Mouse (Mus musculus) cortical plate, adult 2 months (tissue): ENCODE results near the gene Keap1. TPM values are rescaled to one million over a fixed set of nuclear protein-coding genes. Genes with fewer than 3 reads are reported as not detected.

ENCODE experiments used
- H3K27ac ChIP-seq: fragments of 200-500 bp; 2 replicates; pipeline ENCODE4 v1.5.1; 2012; ENCODE audit warnings: low read length, control low read depth, inconsistent platforms; ENCODE audit not compliant: insufficient read depth
- H3K4me1 ChIP-seq: fragments of 200-500 bp; 2 replicates; pipeline ENCODE4 v1.6.1; 2011; ENCODE audit warnings: low read length; ENCODE audit not compliant: control insufficient read depth, insufficient read depth
- H3K4me3 ChIP-seq: fragments of 200-500 bp; 2 replicates; pipeline ENCODE4 v1.5.1; 2011; ENCODE audit warnings: mild to moderate bottlenecking, low read length, control low read depth; ENCODE audit not compliant: insufficient read depth
- CTCF ChIP-seq: fragments of 200-500 bp; IDR thresholded peaks from 2 replicates; pipeline ENCODE4 v1.5.1; 2011; ENCODE audit warnings: mild to moderate bottlenecking, control low read depth, low read length; ENCODE audit not compliant: insufficient read depth; ENCODE audit errors: extremely low read depth
- POLR2A ChIP-seq: fragments of 200-500 bp; IDR thresholded peaks from 2 replicates; pipeline ENCODE4 v1.6.1; 2011; ENCODE audit warnings: mild to moderate bottlenecking, low read length, control low read depth; ENCODE audit not compliant: insufficient read depth; ENCODE audit errors: extremely low read depth
- polyA plus RNA-seq: library from polyadenylated mRNA; depleted of rRNA; stranded (reverse); fragments of >200 nt; gene quantifications from 2 replicates; pipeline ENCODE4 v1.2.3, GENCODE M21; 2012

Keap1 gene
- polyA plus RNA-seq, 1 experiment = 62.3 TPM

- Histone ChIP-seq H3K4me3 (no peak overlapping the region), H3K27ac (no peak overlapping the region), H3K4me1 (peaks cover 5% of the 10 kb centered on the region)
- TF ChIP-seq CTCF (no peak), POLR2A (no peak)
Observed at GRCm38 (mm10) chr9:21219820-21220219, 19.3 kb downstream of the Keap1 start.

GRCm38 (mm10) chr9:21216050-21216841, 22.9 kb downstream of the Keap1 start:
- Histone ChIP-seq H3K4me3 (no peak overlapping the region), H3K27ac (no peak overlapping the region), H3K4me1 (peaks cover 5% of the 10 kb centered on the region)
- no peak for TF ChIP-seq POLR2A
- TF ChIP-seq CTCF = no peak

- TF ChIP-seq CTCF (peak; percentile 51), POLR2A (no peak)
- Histone ChIP-seq H3K4me1 (peaks cover 2% of the 10 kb centered on the region), H3K4me3 (no peak overlapping the region), H3K27ac (no peak overlapping the region)
Observed at GRCm38 (mm10) chr9:21213617-21214190, 25.5 kb downstream of the Keap1 start.

GRCm38 (mm10) chr9:21211624-21212023, 27.5 kb downstream of the Keap1 start:
- H3K4me1 ChIP-seq = peaks cover 2% of the 10 kb centered on the region
- no peak overlapping the region for H3K27ac ChIP-seq
- no peak for TF ChIP-seq CTCF
- TF ChIP-seq POLR2A = no peak
- no peak overlapping the region for H3K4me3 ChIP-seq

- no peak for TF ChIP-seq CTCF
- no peak for TF ChIP-seq POLR2A
- no peak overlapping the region for H3K4me3 ChIP-seq
- no peaks in the 10 kb centered on the region for H3K4me1 ChIP-seq
- no peak overlapping the region for H3K27ac ChIP-seq
Observed at GRCm38 (mm10) chr9:21210821-21211220, 28.3 kb downstream of the Keap1 start.

GRCm38 (mm10) chr9:21208626-21209025, 30.5 kb downstream of the Keap1 start:
- no peaks in the 10 kb centered on the region for H3K4me1 ChIP-seq
- TF ChIP-seq CTCF = no peak
- TF ChIP-seq POLR2A = no peak
- no peak overlapping the region for H3K4me3 ChIP-seq
- H3K27ac ChIP-seq = no peak overlapping the region

- no peak for TF ChIP-seq CTCF
- no peak for TF ChIP-seq POLR2A
- Histone ChIP-seq H3K27ac (no peak overlapping the region), H3K4me3 (no peak overlapping the region), H3K4me1 (no peaks in the 10 kb centered on the region)
Observed at GRCm38 (mm10) chr9:21206848-21207247, 32.3 kb downstream of the Keap1 start.

- no peaks in the 10 kb centered on the region for H3K4me1 ChIP-seq
- TF ChIP-seq CTCF (no peak), POLR2A (no peak)
- no peak overlapping the region for H3K27ac ChIP-seq
- peak overlapping the region; percentile 12; the same call in 1 of the 2 replicates for H3K4me3 ChIP-seq
Observed at GRCm38 (mm10) chr9:21204528-21205272, 34.5 kb downstream of the Keap1 start.

GRCm38 (mm10) chr9:21204156-21204527, 35.0 kb downstream of the Keap1 start:
- no peak overlapping the region for H3K27ac ChIP-seq
- no peak for TF ChIP-seq POLR2A
- TF ChIP-seq CTCF = no peak
- no peaks in the 10 kb centered on the region for H3K4me1 ChIP-seq
- H3K4me3 ChIP-seq = no peak overlapping the region

GRCm38 (mm10) chr9:21198960-21199359, 40.2 kb downstream of the Keap1 start:
- Histone ChIP-seq H3K4me1 (peaks cover 2% of the 10 kb centered on the region), H3K27ac (no peak overlapping the region), H3K4me3 (no peak overlapping the region; the same call in 1 of the 2 replicates)
- TF ChIP-seq POLR2A = no peak
